Mouse (Mus musculus) heart, postnatal 10 days (tissue): Measurements from ENCODE around the gene Drd3. TPM values are rescaled to one million over a fixed set of nuclear protein-coding genes. Genes with fewer than 3 reads are reported as not detected.
A peak's percentile ranks its signal among the peaks of the same experiment; 100 is the strongest.

Experiments used
- DNase-seq, 2 experiments: peaks; one replicate each; pipeline ENCODE4 v3.0.0; 2021
- intact Hi-C: fragments of 180-260 bp; cut with DNase I; formaldehyde crosslinking; loops from one replicate; pipeline ENCODE4 v1.15.1; 2025
- total RNA-seq, 2 experiments: library from RNA; stranded (reverse); gene quantifications; 2 replicates each; pipeline ENCODE4 v1.2.3; 2021

Drd3 gene
- total RNA-seq, 2 experiments from 2014 or later = not detected

- peak in 1 of 2 experiments; percentile 10 for DNase-seq
- intact Hi-C loops = loop anchor here (5.0 to 10.0 kb wide), 5 partner anchors 209 to 1634 kb away; no protein-coding TSS in a partner anchor
Measured at GRCm38 (mm10) chr16:43801137-43801536, 47.3 kb downstream of the Drd3 start.

GRCm38 (mm10) chr16:43801791-43802307 lies 48.0 kb downstream of the Drd3 start:
- intact Hi-C loops = loop anchor here (2.0 to 10.0 kb wide), 6 partner anchors 210 to 1635 kb away; no protein-coding TSS in a partner anchor
- DNase-seq = peak; percentile 88 to 89

GRCm38 (mm10) chr16:43802466-43802865 lies 48.6 kb downstream of the Drd3 start:
- peak in 1 of 2 experiments; percentile 9 for DNase-seq
- intact Hi-C loops = loop anchor here (2.0 to 10.0 kb wide), 6 partner anchors 210 to 1635 kb away; no protein-coding TSS in a partner anchor

DNA sequence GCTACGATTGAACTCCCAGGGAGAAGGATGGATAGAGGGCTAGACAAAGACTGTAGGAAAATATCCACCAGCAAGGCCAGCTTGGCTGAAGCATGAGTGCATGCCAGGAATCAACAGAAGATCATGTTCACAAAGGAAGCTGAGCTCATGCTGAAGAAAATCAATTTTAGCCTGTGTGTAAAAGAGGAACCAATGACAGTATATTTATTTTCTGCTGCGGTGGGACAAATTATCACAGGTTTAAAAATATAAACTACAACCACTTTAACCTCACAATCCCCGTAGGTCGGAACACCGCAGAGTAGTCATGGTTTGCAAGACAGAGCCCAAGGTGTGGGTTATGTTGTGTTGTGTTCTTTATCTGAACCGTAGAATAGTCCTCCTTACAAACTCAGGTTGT lies 50.5 kb downstream of the Drd3 start:
- intact Hi-C loops = loop anchor here (5.0 to 10.0 kb wide), 5 partner anchors 212 to 1637 kb away; no protein-coding TSS in a partner anchor

DNA sequence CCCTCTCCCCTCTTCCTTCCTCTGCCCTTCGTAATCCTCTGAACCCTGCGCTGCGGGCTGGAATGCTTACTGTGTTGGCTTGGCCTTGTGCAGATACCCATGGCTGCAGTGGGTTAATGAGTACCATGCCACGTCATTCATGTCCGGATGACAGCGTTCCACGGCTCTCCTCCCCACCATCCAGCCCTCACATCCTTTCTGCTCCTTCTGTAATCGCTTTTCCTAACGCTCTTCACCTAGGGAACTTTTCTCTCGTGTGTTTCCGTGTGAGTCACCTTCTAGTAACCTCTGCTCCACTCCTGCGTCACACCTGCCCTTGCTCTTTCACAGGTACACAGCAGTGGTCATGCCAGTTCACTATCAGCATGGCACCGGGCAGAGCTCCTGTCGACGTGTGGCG lies 53.2 kb downstream of the Drd3 start:
- intact Hi-C loops = loop anchor here (10.0 kb wide), 1 partner anchor 412 kb away; no protein-coding TSS in a partner anchor

More for the DNA sequence above, 50.5 kb downstream of the Drd3 start:
- DNase-seq = no peak

DNA sequence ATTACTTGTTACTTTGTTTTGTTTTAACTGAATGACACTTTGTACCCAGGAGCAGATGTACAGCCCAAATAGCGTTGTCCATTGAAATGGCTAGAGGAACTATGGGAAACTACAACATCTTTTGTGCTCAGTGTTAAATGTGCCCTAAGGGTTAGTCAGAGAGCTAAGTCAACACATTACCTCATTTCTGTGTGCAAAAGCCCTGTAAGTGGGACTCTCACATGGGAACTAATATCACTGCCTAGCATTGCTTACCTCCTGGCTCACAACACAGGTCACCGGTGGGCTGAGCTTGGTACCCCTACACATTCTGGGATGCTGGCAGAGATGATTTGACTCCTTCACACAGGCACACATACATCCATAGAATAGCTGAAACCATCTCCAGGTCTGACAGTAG lies 55.6 kb downstream of the Drd3 start:
- intact Hi-C loops = loop anchor here (10.0 kb wide), 1 partner anchor 415 kb away; no protein-coding TSS in a partner anchor

More for the DNA sequence above, 53.2 kb downstream of the Drd3 start:
- DNase-seq = no peak

GRCm38 (mm10) chr16:43811402-43811801 lies 57.6 kb downstream of the Drd3 start:
- intact Hi-C loops = no loop called here

More for the DNA sequence above, 55.6 kb downstream of the Drd3 start:
- no peak for DNase-seq

DNA sequence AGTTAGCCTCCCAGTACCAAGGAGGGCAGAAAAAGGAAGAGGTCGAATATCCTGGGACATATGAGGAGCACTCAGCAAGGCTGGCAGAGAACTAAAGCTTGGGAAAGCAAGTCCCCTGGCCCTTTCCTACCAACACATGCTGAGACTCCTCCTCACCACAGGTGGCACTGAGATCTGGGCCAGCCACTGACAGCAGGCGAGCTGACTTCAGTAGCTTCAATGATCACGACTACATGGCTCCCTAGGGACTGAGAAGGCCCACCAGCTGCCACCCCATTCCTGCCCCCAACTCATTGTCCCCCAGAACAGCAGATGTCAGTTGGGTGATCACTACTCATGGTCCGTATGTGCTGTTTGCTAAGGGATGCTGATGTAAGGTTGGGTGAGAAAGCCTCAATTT lies 60.8 kb downstream of the Drd3 start:
- intact Hi-C loops = no loop called here
- no peak for DNase-seq

More at GRCm38 (mm10) chr16:43811402-43811801, 57.6 kb downstream of the Drd3 start:
- no peak for DNase-seq

- intact Hi-C loops = no loop called here
Measured at GRCm38 (mm10) chr16:43816321-43816720, 62.5 kb downstream of the Drd3 start.

DNA sequence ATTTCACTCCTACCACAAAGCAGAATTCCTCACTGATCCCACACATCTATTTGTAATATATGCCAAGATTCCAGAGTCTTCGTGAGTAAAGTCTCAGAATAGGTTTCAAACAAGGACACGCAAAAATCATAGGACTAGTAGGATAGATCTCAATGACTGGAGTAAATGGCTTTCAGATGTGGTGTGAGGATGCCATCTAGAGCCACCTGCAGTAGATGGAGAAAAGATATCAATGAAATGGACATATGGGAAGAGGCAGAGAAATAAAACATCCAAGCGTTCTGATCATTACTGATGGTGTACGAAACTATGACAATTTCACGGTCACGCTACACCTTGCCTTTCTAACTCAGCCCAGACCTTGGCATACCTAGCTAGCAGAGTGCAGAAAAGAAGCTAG lies 64.6 kb downstream of the Drd3 start:
- intact Hi-C loops = no loop called here
- DNase-seq = no peak

More at GRCm38 (mm10) chr16:43816321-43816720, 62.5 kb downstream of the Drd3 start:
- no peak for DNase-seq

DNA sequence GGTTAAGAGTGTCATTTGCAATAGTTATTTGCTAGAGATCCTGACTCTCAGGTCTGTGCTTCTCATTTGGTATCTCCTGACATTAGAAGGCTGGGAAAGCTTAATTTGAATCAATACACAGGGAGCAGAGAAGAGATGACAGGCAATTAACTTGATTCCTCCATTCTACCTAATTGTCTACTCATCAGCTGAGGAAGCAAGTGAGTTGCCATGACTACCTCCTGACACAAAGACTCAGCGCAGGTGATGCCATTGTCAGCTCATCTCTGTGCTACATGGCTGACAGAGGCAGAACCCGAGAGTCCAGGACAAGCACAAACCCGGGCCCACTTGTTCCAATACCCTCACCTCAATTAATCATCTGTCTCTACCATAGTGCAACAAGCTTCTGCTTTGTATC lies 73.7 kb downstream of the Drd3 start:
- intact Hi-C loops = no loop called here
- DNase-seq = no peak

GRCm38 (mm10) chr16:43831957-43832356 lies 78.1 kb downstream of the Drd3 start:
- DNase-seq = no peak
- intact Hi-C loops = no loop called here

- intact Hi-C loops = no loop called here
- DNase-seq = no peak
Measured at GRCm38 (mm10) chr16:43841236-43841635, 87.4 kb downstream of the Drd3 start.

GRCm38 (mm10) chr16:43849839-43850238 lies 96.0 kb downstream of the Drd3 start:
- intact Hi-C loops = no loop called here
- no peak for DNase-seq

DNA sequence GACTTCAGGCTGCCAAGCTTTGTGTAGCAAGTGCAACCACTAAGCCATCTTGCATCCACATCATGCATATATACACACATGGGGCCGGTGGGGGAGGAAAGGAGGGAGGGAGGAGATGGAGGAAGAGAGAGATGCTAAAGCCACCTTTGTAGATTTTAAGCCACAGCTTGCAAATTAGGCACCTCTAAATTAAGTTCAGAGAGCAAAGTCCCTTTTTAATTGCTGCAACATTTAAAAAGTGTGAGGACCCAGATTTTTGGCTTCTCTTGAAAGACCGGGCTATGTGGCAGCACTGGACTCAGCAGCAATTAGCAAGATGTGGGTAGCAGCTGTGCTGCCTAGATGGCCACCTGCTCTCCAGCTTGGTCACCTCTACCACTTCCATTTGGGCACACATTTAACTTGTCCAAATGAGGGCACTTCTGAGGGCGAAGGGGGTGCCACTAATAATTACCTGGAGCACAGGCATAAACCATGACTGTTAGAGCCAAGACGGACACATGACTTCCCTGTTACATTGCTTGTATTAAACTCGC lies 105.2 kb downstream of the Drd3 start:
- intact Hi-C loops = no loop called here
- DNase-seq = no peak

- DNase-seq = no peak
- intact Hi-C loops = no loop called here
Measured at GRCm38 (mm10) chr16:43860624-43861023, 106.8 kb downstream of the Drd3 start.

DNA sequence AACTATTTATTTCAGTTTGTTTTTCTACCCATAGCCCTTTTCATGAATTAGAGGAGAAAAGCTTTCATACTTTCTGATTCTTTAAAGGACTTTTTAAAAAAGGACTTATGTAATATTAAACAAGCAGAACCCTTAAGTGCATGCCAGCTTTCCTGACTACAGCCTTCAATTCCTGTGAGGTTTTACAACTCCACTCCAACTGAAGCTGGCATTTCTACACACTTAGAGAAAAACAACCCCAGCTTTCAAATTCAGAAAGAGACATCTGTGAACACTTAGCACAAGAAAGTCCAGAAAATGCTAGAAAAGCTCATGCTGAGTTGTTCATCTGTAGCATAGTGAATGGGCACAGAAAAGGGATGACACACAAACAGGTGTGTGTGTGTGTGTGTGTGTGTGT lies 116.0 kb downstream of the Drd3 start:
- intact Hi-C loops = no loop called here

GRCm38 (mm10) chr16:43871419-43871818 lies 117.6 kb downstream of the Drd3 start:
- intact Hi-C loops = no loop called here
- peak; percentile 56 to 66 for DNase-seq

More for the DNA sequence above, 116.0 kb downstream of the Drd3 start:
- no peak for DNase-seq
